Mouse (Mus musculus) T-cell, adult 2 months (primary cell): ENCODE data around the gene Eif4e.
A peak's percentile ranks its signal among the peaks of the same experiment; 100 is the strongest.
"Not testable (repeated sequence)": the region's sequence is repeated elsewhere in the genome, so short reads cannot be mapped to it uniquely, and the experiment has no call there.

ENCODE experiments used
- DNase-seq: peaks from one replicate; pipeline ENCODE4 v3.0.0; 2022; ENCODE audit warnings: low spot score

The Eif4e gene

DNA sequence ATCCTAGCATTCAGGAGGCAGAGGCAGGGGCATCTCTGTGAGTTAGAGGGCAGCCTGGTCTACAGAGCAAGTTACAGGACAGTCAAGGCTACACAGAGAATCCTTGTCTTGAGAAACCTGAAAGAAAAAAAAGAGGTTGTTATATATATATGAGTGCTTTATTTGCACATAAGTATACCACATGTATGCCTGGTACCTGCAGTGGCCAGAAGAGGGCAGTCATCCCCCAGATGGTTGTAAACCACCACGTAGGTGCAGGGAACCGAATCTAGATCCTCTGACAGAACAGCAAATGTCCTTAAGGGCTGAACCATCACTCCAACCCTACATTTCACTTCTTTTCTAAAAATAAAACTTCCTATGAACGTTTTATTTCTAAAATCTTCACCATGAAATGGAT lies 8.1 kb upstream of the Eif4e start:
- DNase-seq = peak; percentile 36

DNA sequence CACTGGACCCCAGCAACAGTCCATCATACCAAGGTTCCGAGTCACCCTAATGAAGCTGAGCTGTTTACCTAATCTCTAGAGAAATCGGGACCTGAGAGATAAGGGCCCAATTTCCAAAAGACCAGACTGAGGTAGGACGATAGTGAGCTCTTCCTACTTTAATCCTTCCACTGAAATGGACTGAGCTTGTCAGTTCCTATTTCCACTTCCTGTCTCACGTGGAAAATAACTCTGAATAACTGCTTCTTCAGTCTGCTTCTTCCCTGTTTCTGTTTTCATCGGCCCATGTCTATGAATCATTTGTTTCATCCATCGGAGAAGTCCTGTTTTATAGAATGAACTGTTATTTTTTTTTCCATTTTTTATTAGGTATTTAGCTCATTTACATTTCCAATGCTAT lies 6.8 kb upstream of the Eif4e start:
- no peak for DNase-seq

GRCm38 (mm10) chr3:138523956-138524355 lies 2.0 kb upstream of the Eif4e start:
- DNase-seq = no peak

- no peak for DNase-seq
Observed at GRCm38 (mm10) chr3:138525494-138525893, 485 bp upstream of the Eif4e start.

DNA sequence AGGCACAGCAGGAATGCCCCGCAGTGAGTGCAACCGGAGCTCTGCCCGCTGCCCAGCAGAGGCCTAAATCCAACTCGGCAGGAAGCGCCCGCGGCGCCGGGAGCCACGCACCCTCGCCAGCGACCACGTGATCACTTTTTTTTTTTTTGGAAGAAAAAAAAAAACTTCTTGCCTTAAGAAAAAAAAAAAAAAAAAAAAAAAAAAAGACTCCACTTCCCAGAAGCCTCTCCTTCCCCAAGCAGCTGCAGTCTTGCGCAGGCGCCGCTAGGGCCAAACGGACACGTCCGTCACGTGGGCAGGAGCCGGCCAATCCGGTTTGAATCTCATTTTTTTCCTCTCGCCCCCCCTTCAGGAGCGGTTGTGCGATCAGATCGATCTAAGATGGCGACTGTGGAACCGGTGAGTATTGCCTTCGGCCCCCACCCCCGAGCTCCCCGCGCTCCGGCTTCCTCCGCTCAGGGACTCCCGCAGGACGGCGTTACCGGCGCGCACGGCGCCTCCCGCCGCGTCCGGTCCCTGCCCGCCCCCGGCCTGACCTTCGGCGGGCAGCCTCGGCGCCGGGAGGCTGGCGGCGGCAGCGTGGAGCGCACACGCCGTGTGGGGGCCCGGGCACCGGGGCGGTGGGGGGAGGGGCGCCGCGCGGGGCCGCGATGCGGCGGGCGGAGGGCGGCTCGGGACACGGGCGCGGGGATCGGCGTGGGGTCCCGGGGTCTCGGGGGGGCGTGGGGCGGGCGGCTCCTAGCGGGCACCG lies 1.1 kb downstream of the Eif4e start:
- DNase-seq = peak; percentile 99

- DNase-seq = peak; percentile 42
Observed at GRCm38 (mm10) chr3:138527667-138528231, 1.8 kb downstream of the Eif4e start.

DNA sequence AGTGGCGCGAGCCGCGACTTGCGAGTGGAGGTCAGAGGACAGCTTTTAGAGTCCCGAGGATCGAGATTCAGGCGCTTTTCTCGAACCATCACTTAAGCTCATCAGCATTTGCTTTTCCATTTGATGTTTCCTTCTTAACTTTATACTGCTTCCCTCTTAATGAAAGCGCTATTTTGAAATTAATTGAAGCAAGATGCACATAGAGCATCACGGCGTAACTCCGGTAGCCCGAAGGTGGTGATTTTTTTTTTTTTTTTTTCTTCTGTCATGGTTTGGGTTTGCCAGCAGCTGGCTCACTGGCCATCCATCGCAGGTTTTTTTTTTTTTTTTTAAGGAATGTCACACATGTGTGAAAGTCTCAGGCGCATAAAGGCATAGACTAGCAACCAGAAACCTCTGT lies 2.3 kb downstream of the Eif4e start:
- no peak for DNase-seq

- no peak for DNase-seq
Observed at GRCm38 (mm10) chr3:138530578-138531478, 4.8 kb downstream of the Eif4e start.

DNA sequence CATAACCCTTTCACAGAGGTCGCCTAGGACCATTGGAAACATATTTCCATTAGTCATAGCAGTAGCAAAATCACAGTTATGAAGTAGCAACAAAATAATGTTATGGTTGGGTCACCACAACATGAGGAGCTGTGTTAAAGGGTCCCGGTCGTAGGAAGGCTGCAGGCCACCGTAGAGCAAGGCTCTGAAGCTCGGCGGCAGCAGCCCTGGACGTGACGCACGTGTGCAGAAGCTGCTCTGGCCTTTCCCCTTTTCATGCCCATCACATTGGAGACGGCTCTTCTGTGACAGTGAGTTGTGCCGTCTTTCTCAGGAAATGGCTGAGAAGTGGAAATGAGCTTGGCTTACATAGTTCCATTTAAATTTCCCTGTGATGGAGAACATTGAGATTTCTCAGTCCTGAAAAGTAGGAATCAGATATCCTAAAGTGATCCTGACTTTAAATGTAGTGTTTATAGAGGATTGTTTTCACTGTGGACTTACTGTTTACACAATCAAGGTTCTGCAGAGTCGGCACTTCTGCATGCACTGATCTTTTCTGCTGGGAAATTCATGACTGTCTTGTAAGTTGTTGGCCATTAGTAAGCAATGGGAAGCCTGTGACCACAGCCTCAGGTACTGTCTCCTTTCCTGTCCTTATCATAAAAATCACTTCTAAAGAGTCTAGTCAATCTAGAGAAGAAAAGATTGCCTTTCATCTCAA lies 5.7 kb downstream of the Eif4e start:
- no peak for DNase-seq

GRCm38 (mm10) chr3:138532764-138533163 lies 6.8 kb downstream of the Eif4e start:
- no peak for DNase-seq

GRCm38 (mm10) chr3:138536031-138536430 lies 10.1 kb downstream of the Eif4e start:
- DNase-seq = no peak

DNA sequence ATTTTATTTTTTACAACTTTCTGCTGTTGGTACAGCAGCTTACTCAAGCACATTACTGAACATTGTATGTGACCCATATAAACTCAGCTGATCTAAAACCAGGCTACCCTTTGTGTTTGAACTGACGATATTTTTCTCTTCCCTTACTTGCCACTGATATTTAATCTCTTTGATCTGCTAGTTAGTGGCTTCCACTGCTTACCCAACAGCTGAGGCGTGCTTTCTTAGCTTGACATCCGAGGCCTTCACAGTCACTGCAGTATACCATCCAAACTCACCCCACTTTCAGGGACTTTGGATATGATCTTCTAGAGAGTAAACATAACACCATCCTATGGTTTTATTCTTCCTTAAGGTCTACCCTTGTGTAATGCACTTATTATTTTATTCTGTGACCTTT lies 16.6 kb downstream of the Eif4e start:
- DNase-seq = no peak

DNA sequence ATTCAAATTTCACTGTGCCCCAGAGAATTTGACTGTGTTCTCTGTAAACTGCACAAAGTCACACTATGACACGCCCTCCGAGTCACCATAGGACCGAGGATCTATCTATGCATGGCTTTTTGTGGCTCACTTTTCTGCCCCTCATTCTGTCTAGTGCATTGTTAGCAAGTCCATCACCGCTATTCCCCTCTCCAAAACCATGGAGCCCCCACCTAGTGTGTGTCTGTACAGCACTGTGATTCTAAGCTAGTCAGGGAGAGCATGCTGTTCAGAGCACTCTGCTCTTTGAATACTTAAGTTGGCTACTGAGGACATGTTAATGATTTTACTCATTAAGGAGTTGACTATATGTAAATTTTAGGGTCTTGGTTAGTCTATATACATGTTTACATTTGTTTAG lies 18.1 kb downstream of the Eif4e start:
- DNase-seq = no peak

DNA sequence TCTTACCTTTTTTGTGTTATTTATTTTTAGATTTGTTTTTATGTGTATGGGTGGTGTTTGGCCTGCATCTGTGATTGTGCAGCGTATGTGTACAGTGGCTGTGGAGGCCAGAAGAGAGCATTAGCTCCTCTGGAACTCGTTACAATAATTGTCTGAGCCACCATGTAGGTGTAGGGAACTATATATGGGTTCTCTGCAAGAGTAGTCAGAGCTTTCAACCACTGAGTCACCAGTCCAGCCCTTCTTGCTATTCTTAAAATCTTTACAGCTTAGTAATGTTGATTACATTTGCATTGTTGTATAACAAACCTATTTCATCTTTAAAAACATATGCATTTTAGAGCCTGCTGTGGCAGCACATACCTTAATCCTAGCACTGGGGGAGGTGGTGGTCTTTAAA lies 20.7 kb downstream of the Eif4e start:
- DNase-seq = no peak

- no peak for DNase-seq
Observed at GRCm38 (mm10) chr3:138549045-138549444, 23.1 kb downstream of the Eif4e start.

DNA sequence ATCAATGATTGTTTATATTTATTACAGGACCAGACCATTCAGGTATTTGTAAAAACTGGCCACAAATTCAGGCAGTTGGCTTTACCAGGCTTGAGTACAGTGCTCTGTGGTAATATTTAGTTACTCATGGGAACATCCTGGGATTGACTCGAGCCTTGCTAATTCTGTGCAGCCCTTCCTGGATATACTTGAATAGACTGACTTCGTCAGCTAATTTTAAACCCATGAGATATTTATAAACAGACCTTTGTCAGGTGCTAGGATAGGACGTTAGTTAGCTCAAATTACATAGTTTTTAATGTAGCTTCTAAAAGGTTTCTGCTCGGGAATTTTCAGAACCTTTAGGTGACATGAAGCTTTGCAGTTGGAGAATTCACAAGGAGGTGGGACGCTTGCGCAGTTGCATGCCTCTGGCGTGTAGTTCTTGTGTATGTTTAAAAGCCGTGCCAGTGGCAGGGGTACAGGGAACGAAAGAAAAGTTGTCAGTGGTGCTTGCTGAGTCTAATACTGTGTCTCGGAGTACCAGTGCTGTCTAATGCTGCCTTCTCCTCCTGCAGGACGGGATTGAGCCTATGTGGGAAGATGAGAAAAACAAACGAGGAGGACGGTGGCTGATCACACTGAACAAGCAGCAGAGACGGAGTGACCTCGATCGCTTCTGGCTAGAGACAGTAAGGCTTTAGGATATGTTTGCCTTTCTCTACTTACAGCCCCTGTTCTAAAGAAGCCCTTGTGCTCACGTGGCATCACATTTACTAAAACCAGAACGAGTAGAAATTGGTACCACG lies 24.6 kb downstream of the Eif4e start:
- DNase-seq = no peak

- not testable (repeated sequence) for DNase-seq
Observed at GRCm38 (mm10) chr3:138555279-138555678, 29.3 kb downstream of the Eif4e start.

DNA sequence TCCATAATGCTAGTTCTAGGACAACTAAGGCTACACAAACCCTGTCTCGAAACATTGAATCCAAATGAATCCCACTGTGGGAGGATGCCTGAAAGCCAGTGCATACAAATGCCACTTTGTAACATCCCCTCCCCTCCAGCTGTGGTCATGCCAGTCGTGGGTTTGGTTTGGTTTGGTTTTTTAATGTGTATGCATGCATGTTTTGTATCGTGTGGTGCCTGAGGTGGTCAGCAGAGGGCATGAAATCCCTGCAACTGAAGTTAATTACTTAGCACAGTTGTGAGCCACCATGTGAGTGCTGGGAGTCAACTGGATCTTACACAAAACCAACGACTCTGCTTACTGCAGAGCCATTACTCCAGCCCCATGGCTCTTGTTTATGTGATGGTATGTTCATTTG lies 32.5 kb downstream of the Eif4e start:
- no peak for DNase-seq

GRCm38 (mm10) chr3:138560242-138560641 lies 34.3 kb downstream of the Eif4e start:
- no peak for DNase-seq

DNA sequence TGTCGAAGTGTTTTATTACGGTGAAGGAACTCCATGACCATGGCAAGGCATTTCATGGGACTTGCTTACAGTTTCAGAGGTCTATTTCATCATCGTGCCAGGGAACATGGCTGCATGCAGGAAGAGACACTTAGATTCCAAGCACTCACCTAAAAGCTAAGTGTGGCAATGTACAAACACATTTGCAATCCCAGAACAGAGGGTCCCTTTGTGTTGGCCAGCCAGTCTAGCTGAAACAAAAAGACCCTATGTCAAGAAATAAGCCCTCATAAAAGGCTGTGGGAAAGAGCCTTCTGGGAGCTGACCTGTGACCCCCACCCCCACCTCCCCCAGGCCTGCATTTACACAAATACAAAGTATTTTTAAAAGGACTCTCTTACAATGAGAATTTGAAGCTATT lies 34.9 kb downstream of the Eif4e start:
- DNase-seq = no peak

GRCm38 (mm10) chr3:138578867-138579266 lies 52.9 kb downstream of the Eif4e start:
- DNase-seq = no peak

DNA sequence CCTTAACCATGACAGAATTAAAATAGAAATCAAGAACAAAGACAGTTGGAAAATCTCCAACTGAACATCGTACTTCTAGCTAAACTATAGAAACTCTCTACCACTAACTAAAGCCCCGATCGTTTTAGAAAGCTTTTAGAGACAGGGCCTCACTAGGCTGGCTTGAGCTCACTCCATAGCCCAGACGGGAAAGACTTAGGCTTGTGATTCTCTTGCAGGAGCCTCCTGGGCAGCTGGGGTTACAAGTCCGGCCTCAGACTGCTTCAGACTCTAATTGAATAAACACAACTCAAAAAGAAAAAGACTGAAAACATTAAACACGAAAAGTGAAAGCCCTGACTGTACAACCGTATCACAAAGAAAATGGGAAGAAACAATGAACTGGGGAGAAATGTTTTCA lies 60.2 kb downstream of the Eif4e start:
- DNase-seq = no peak
